Mouse (Mus musculus): ENCODE data around the gene Mavs. TPM values are rescaled to one million over a fixed set of nuclear protein-coding genes. Genes with fewer than 3 reads are reported as not detected.
A peak's percentile ranks its signal among the peaks of the same experiment; 100 is the strongest.

The Mavs gene
- polyA plus RNA-seq, 1 experiment from 2014 or later = 15.5 TPM

GRCm38 (mm10) chr2:131234970-131235635, 1.2 kb downstream of the Mavs start:
- no peaks in the 10 kb centered on the region; the same call in 1 of the 2 replicates for H3K36me3 ChIP-seq (ENCODE audit: control insufficient read depth, insufficient read depth, low read length)
- peaks cover 14% of the 10 kb centered on the region for H3K4me1 ChIP-seq (ENCODE audit: control insufficient read depth, insufficient read depth, low read length)
- peak overlapping the region; percentile 60 for H3K4me3 ChIP-seq (ENCODE audit: low read depth, low read length)
- H3K27me3 ChIP-seq (ENCODE audit: control insufficient read depth, insufficient read depth, low read length) = no peaks in the 10 kb centered on the region
- H3K4me2 ChIP-seq (replicated peaks; ENCODE audit: low read depth, low read length) = peak overlapping the region; percentile 78
- H3K9ac ChIP-seq (replicated peaks; ENCODE audit: low read depth, low read length) = no peak overlapping the region
- WGBS = 62% methylated on average over 7 of the region's 7 CpGs
- ATAC-seq (ENCODE audit: insufficient number of reproducible peaks, insufficient read depth, low FRiP score, low read depth) = no peak
- H3K27ac ChIP-seq (ENCODE audit: low read length) = no peak overlapping the region
- H3K9me3 ChIP-seq (ENCODE audit: control insufficient read depth, low read depth, low read length) = no peaks in the 10 kb centered on the region

GRCm38 (mm10) chr2:131242180-131242579, 8.3 kb downstream of the Mavs start:
- Histone ChIP-seq H3K9me3 (ENCODE audit: control insufficient read depth, low read depth, low read length) (no peaks in the 10 kb centered on the region), H3K27ac (ENCODE audit: low read length) (no peak overlapping the region), H3K4me1 (ENCODE audit: control insufficient read depth, insufficient read depth, low read length) (no peaks in the 10 kb centered on the region), H3K27me3 (ENCODE audit: control insufficient read depth, insufficient read depth, low read length) (no peaks in the 10 kb centered on the region), H3K36me3 (ENCODE audit: control insufficient read depth, insufficient read depth, low read length) (peaks cover 47% of the 10 kb centered on the region), H3K4me2 (replicated peaks; ENCODE audit: low read depth, low read length) (no peak overlapping the region), H3K9ac (replicated peaks; ENCODE audit: low read depth, low read length) (no peak overlapping the region), H3K4me3 (ENCODE audit: low read depth, low read length) (no peak overlapping the region)
- no peak for ATAC-seq (ENCODE audit: insufficient number of reproducible peaks, insufficient read depth, low FRiP score, low read depth)

GRCm38 (mm10) chr2:131242929-131243328, 9.1 kb downstream of the Mavs start:
- WGBS = 87% methylated on average over 7 of the region's 7 CpGs
- H3K4me1 ChIP-seq (ENCODE audit: control insufficient read depth, insufficient read depth, low read length) = no peaks in the 10 kb centered on the region
- no peak for ATAC-seq (ENCODE audit: insufficient number of reproducible peaks, insufficient read depth, low FRiP score, low read depth)
- no peak overlapping the region for H3K27ac ChIP-seq (ENCODE audit: low read length)
- H3K9me3 ChIP-seq (ENCODE audit: control insufficient read depth, low read depth, low read length) = no peaks in the 10 kb centered on the region
- H3K4me2 ChIP-seq (replicated peaks; ENCODE audit: low read depth, low read length) = no peak overlapping the region
- no peak overlapping the region for H3K9ac ChIP-seq (replicated peaks; ENCODE audit: low read depth, low read length)
- H3K27me3 ChIP-seq (ENCODE audit: control insufficient read depth, insufficient read depth, low read length) = no peaks in the 10 kb centered on the region
- peaks cover 55% of the 10 kb centered on the region for H3K36me3 ChIP-seq (ENCODE audit: control insufficient read depth, insufficient read depth, low read length)
- H3K4me3 ChIP-seq (ENCODE audit: low read depth, low read length) = no peak overlapping the region

- Histone ChIP-seq H3K9ac (replicated peaks; ENCODE audit: low read depth, low read length) (no peak overlapping the region), H3K4me3 (ENCODE audit: low read depth, low read length) (no peak overlapping the region), H3K27ac (ENCODE audit: low read length) (peak overlapping the region; percentile 81), H3K4me2 (replicated peaks; ENCODE audit: low read depth, low read length) (peak overlapping the region; percentile 16; the same call in 1 of the 2 replicates), H3K36me3 (ENCODE audit: control insufficient read depth, insufficient read depth, low read length) (no peaks in the 10 kb centered on the region), H3K9me3 (ENCODE audit: control insufficient read depth, low read depth, low read length) (no peaks in the 10 kb centered on the region), H3K4me1 (ENCODE audit: control insufficient read depth, insufficient read depth, low read length) (peaks cover 10% of the 10 kb centered on the region; the same call in 1 of the 2 replicates), H3K27me3 (ENCODE audit: control insufficient read depth, insufficient read depth, low read length) (no peaks in the 10 kb centered on the region)
- peak; percentile 87 for ATAC-seq (ENCODE audit: insufficient number of reproducible peaks, insufficient read depth, low FRiP score, low read depth)
- 16% methylated on average over 7 of the region's 7 CpGs for WGBS
These were observed 19.9 kb downstream of the Mavs start for GRCm38 (mm10) chr2:131253681-131254328.

- no peak for ATAC-seq (ENCODE audit: insufficient number of reproducible peaks, insufficient read depth, low FRiP score, low read depth)
- H3K4me1 ChIP-seq (ENCODE audit: control insufficient read depth, insufficient read depth, low read length) = peaks cover 10% of the 10 kb centered on the region; the same call in 1 of the 2 replicates
- H3K36me3 ChIP-seq (ENCODE audit: control insufficient read depth, insufficient read depth, low read length) = no peaks in the 10 kb centered on the region
- H3K4me2 ChIP-seq (replicated peaks; ENCODE audit: low read depth, low read length) = 0 out of 2 replicates have a peak overlapping the region, but pooled peaks have one; percentile 16
- WGBS = 59% methylated on average over 2 of the region's 2 CpGs
- peak overlapping the region; percentile 81; the same call in 1 of the 2 replicates for H3K27ac ChIP-seq (ENCODE audit: low read length)
- no peak overlapping the region for H3K4me3 ChIP-seq (ENCODE audit: low read depth, low read length)
- no peaks in the 10 kb centered on the region for H3K27me3 ChIP-seq (ENCODE audit: control insufficient read depth, insufficient read depth, low read length)
- no peaks in the 10 kb centered on the region for H3K9me3 ChIP-seq (ENCODE audit: control insufficient read depth, low read depth, low read length)
- H3K9ac ChIP-seq (replicated peaks; ENCODE audit: low read depth, low read length) = no peak overlapping the region
These were observed 20.5 kb downstream of the Mavs start for GRCm38 (mm10) chr2:131254329-131254713.

GRCm38 (mm10) chr2:131255738-131256137, 21.9 kb downstream of the Mavs start:
- Histone ChIP-seq H3K9ac (replicated peaks; ENCODE audit: low read depth, low read length) (no peak overlapping the region), H3K27me3 (ENCODE audit: control insufficient read depth, insufficient read depth, low read length) (no peaks in the 10 kb centered on the region), H3K4me3 (ENCODE audit: low read depth, low read length) (no peak overlapping the region), H3K9me3 (ENCODE audit: control insufficient read depth, low read depth, low read length) (no peaks in the 10 kb centered on the region), H3K36me3 (ENCODE audit: control insufficient read depth, insufficient read depth, low read length) (no peaks in the 10 kb centered on the region), H3K27ac (ENCODE audit: low read length) (no peak overlapping the region), H3K4me1 (ENCODE audit: control insufficient read depth, insufficient read depth, low read length) (peaks cover 11% of the 10 kb centered on the region; the same call in 1 of the 2 replicates), H3K4me2 (replicated peaks; ENCODE audit: low read depth, low read length) (no peak overlapping the region)
- no peak for ATAC-seq (ENCODE audit: insufficient number of reproducible peaks, insufficient read depth, low FRiP score, low read depth)
- 59% methylated on average over 3 of the region's 3 CpGs for WGBS

- H3K36me3 ChIP-seq (ENCODE audit: control insufficient read depth, insufficient read depth, low read length) = no peaks in the 10 kb centered on the region
- no peaks in the 10 kb centered on the region for H3K9me3 ChIP-seq (ENCODE audit: control insufficient read depth, low read depth, low read length)
- H3K4me1 ChIP-seq (ENCODE audit: control insufficient read depth, insufficient read depth, low read length) = peaks cover 14% of the 10 kb centered on the region; the same call in 1 of the 2 replicates
- ATAC-seq (ENCODE audit: insufficient number of reproducible peaks, insufficient read depth, low FRiP score, low read depth) = no peak
- H3K4me3 ChIP-seq (ENCODE audit: low read depth, low read length) = no peak overlapping the region
- 74% methylated on average over 8 of the region's 8 CpGs for WGBS
- no peak overlapping the region for H3K4me2 ChIP-seq (replicated peaks; ENCODE audit: low read depth, low read length)
- H3K27me3 ChIP-seq (ENCODE audit: control insufficient read depth, insufficient read depth, low read length) = no peaks in the 10 kb centered on the region
- H3K27ac ChIP-seq (ENCODE audit: low read length) = no peak overlapping the region
- H3K9ac ChIP-seq (replicated peaks; ENCODE audit: low read depth, low read length) = no peak overlapping the region
These were observed 24.8 kb downstream of the Mavs start for GRCm38 (mm10) chr2:131258693-131259092.

- WGBS = 27% methylated on average over 9 of the region's 9 CpGs
- no peaks in the 10 kb centered on the region for H3K27me3 ChIP-seq (ENCODE audit: control insufficient read depth, insufficient read depth, low read length)
- ATAC-seq (ENCODE audit: insufficient number of reproducible peaks, insufficient read depth, low FRiP score, low read depth) = no peak
- no peaks in the 10 kb centered on the region for H3K9me3 ChIP-seq (ENCODE audit: control insufficient read depth, low read depth, low read length)
- H3K9ac ChIP-seq (replicated peaks; ENCODE audit: low read depth, low read length) = no peak overlapping the region
- peak overlapping the region; percentile 63; the same call in 1 of the 2 replicates for H3K4me2 ChIP-seq (replicated peaks; ENCODE audit: low read depth, low read length)
- no peaks in the 10 kb centered on the region for H3K36me3 ChIP-seq (ENCODE audit: control insufficient read depth, insufficient read depth, low read length)
- H3K4me3 ChIP-seq (ENCODE audit: low read depth, low read length) = no peak overlapping the region
- H3K27ac ChIP-seq (ENCODE audit: low read length) = no peak overlapping the region
- H3K4me1 ChIP-seq (ENCODE audit: control insufficient read depth, insufficient read depth, low read length) = peaks cover 11% of the 10 kb centered on the region; the same call in 1 of the 2 replicates
These were observed 26.9 kb downstream of the Mavs start for GRCm38 (mm10) chr2:131260544-131261307.

Data from stomach, embryonic 14.5 days (tissue).